Mouse (Mus musculus) mature B cell (primary cell): Measurements from ENCODE around the gene Nxf7.
"Not testable (repeated sequence)": the region's sequence is repeated elsewhere in the genome, so short reads cannot be mapped to it uniquely, and the experiment has no call there.

ENCODE experiments used
- in situ Hi-C: fragments of 300-500 bp; cut with MboI; formaldehyde crosslinking; loops from 2 replicates; pipeline ENCODE4 v1.14.3; 2019

The Nxf7 gene

GRCm38 (mm10) chrX:135598677-135599076, at the start of gene Nxf7:
Gene Nxf7 (minus strand): TSS chrX:135598777.
- in situ Hi-C loops: no loop called here

GRCm38 (mm10) chrX:135627605-135628004, 29.0 kb upstream of the Nxf7 start, which contains the start of gene Prame:
Gene Prame (minus strand): TSS chrX:135627705.
- in situ Hi-C loops: no loop called here

- in situ Hi-C loops: not testable (repeated sequence)
Measured at GRCm38 (mm10) chrX:135601298-135602029, 2.9 kb upstream of the Nxf7 start.

GRCm38 (mm10) chrX:135598096-135598495, 481 bp downstream of the Nxf7 start:
- in situ Hi-C loops: no loop called here

- in situ Hi-C loops: no loop called here
Measured at GRCm38 (mm10) chrX:135576412-135576811, 22.2 kb downstream of the Nxf7 start.

GRCm38 (mm10) chrX:135574958-135575628, 23.5 kb downstream of the Nxf7 start:
- in situ Hi-C loops: not testable (repeated sequence)

GRCm38 (mm10) chrX:135574261-135574957, 24.2 kb downstream of the Nxf7 start:
- in situ Hi-C loops: not testable (repeated sequence)

GRCm38 (mm10) chrX:135569467-135569866, 29.1 kb downstream of the Nxf7 start:
- in situ Hi-C loops: not testable (repeated sequence)

- in situ Hi-C loops: not testable (repeated sequence)
Measured at GRCm38 (mm10) chrX:135564934-135565333, 33.6 kb downstream of the Nxf7 start.

- in situ Hi-C loops: no loop called here
Measured at GRCm38 (mm10) chrX:135562841-135563240, 35.7 kb downstream of the Nxf7 start.

- in situ Hi-C loops: not testable (repeated sequence)
Measured at GRCm38 (mm10) chrX:135561693-135562092, 36.9 kb downstream of the Nxf7 start.

- in situ Hi-C loops: not testable (repeated sequence)
Measured at GRCm38 (mm10) chrX:135560933-135561332, 37.6 kb downstream of the Nxf7 start.

GRCm38 (mm10) chrX:135559665-135560064, 38.9 kb downstream of the Nxf7 start:
- in situ Hi-C loops: not testable (repeated sequence)
